Mouse (Mus musculus) heart, postnatal 25 days (tissue): ENCODE measurements around the gene Fam84b. TPM values are rescaled to one million over a fixed set of nuclear protein-coding genes. Genes with fewer than 3 reads are reported as not detected.
"Not testable (repeated sequence)": the region's sequence is repeated elsewhere in the genome, so short reads cannot be mapped to it uniquely, and the experiment has no call there.

Experiments used
- DNase-seq: peaks from one replicate; pipeline ENCODE4 v3.0.0; 2022; ENCODE audit warnings: low spot score
- intact Hi-C: fragments of 180-260 bp; cut with DNase I; formaldehyde crosslinking; loops from one replicate; pipeline ENCODE4 v1.15.1; 2025
- total RNA-seq, 2 experiments: library from RNA; stranded (reverse); gene quantifications; 2 replicates each; pipeline ENCODE4 v1.2.3; 2021

The Fam84b gene
- 10 to 100 TPM in 1 of 2 experiments, 1 to 10 TPM in 1; 8.6 to 10.5 TPM for total RNA-seq

DNA sequence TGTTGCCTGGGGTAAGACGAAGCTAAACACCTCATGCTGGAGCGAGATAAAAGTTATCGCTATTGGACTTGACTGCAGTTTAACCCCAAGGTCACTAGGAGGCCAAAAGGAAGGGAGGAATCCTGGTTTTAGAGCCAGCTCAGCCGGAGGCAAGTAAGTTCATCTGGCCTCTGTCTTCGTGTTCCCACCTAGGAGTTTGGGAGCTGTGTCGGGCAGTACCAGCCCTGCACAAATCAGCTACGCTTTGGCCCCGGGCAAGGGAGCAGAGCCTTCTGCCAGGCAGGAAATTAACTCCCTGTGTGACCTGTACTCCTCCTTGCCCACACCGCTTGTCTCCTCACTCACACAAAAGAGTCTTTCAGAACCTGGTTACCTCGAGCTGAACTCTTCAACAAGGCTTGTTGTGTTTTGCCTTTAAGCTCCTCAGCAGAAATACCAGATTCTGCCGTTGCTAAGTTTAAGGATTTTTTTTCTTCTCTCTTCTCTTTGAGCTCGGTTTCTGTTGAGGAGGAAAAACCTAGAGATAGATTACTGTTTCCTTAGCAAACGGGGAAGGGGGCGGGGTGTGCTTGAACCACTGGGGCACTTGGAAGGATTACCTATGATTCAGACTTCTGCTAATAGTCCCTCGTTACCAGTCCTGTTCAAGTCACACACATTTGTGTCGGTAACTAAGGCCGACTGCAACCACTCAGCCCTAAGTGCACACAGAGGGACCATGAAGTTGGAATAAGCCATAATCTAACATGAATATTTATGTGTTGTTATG lies at the start of gene Fam84b:
Gene Fam84b, minus strand, starts transcription at position 548 of the 769 bp plus-strand sequence.
- DNase-seq = peak; percentile 11
- intact Hi-C loops = no loop called here

DNA sequence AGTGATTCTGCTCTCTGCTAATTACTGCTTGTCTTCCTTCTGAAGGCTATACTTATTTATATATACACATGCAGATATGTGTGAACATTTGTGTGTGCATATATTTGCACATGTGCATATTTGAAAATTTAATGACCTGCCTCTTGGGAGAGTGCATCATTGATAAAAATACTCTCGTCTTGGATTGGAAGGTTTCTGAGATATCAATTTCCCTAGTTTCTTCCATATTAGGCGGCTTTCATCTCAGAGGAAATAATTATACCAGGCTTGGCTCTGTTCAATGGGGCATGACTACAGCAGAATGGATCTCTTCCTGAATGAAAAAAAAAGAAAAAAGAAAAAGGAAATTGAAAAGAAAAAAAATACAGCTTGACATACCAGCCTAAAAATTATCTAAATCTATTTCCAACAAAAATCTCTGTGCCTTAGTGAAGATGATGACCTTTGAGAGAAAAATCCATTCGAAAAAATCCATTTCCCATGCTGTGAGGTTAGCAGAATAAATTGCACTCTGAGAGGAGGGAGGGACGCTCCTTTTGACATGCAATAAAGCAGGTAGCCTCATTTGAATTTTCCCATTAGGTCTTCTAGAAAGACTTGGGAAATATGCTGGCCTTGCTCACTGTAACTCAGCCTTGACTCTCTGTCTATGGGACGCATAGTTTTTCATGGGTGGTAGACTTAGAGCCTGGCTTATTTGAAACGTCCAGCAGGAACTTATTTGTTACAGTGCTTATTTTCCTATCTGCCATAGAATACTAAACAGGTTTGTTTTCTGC lies 44.8 kb upstream of the Fam84b start:
- intact Hi-C loops = loop anchor here (5.0 kb wide), 1 partner anchor 66 kb away; no protein-coding TSS in a partner anchor
- no peak for DNase-seq

DNA sequence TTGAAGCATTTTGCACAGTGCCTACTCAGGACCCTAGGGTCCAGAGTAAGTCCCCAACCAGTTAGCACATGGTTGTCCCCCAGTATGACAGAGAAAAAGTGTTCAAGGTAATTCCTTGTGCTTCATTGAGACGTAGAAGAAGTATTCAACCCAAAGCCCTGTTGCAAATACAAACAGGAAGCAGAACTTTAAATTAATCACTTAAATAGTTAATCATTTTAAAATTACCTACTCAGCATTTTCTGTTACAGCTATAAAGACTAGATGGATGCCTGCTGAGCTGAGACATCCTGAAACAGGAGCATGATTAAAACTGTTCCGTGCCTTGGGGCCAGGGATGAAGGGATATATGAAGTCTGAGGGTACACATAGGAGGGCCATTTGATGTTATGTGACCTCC lies 42.5 kb upstream of the Fam84b start:
- no peak for DNase-seq
- intact Hi-C loops = loop anchor here (5.0 kb wide), 1 partner anchor 64 kb away; no protein-coding TSS in a partner anchor

DNA sequence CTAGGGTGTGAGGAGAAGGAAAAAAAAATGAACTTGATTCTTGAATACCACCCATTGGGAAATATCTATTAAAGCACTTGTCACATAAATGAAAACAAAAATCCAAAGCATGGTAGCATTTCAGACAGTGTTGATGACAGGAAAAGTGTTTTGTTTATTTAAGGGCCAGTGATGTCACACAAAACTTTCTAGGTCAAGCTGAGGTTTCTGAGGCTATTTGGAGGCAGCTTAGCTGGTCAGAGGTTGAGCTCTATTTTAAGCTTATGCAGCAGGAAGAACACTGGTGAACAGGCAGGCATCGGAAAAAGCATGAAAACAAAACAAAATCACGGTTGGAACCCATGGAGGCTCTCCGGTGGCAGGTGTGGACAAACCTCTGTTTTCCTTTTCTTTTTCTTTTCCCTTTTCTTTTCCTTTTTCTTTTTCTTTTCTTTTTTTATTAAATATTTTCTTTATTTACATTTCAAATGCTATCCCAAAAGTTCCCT lies 39.4 kb upstream of the Fam84b start:
- DNase-seq = no peak
- intact Hi-C loops = no loop called here

DNA sequence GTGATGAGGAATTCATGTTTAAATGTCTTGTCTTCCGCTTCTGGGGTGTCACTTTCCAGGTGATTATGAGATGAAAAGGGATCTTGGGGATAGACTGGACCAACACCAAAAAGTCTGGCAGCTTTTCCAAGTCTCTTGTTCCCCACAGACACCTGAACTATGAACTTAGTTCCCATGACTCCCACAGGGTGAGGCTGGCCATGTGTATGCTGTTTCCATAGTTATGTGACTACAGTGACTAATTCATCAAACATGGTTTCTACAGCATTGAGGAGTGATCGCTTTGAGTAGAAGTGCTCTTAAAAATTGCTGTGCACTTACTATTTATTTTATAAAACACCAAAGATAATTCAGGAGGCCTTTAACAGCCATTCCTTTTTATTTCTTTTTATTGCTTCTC lies 35.1 kb upstream of the Fam84b start:
- DNase-seq = no peak
- intact Hi-C loops = no loop called here

DNA sequence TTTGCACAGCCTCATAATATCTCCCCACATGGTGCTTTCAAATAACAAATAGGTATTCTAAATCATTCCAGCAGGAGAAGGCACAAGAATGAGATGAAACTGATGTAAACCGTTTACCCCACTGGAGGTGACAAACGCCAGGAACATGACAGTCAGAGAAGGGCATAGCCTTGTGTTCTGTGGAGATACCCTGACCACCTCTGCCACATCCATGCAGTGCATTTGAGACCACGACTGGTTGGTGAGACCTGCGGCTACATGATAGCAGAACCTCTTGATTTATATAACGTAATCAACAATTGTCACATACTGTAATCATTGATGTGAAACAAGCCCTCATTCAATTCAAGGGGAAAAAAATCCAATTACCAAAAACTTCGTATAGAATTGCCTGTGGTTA lies 22.1 kb upstream of the Fam84b start:
- no peak for DNase-seq
- intact Hi-C loops = no loop called here

DNA sequence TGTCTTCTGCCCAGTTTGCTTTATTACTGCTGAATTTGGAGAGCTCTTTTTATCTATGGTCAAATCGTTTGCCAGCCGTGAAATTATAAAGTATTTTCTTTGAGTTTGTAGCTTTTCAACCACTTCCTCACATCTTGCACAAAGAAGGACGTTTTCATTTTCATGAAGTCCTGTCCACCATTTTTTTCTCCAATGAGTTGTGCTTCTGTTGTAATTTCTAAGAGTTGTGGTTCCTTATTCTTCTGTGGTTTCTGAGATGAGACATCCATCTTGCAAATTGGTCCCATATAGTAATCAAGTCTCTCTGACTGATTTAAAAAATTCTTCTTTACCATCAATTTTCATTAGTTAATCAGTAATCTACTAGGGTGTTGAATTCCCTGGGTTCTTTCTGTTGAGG lies 8.8 kb upstream of the Fam84b start:
- DNase-seq = no peak
- intact Hi-C loops = no loop called here

DNA sequence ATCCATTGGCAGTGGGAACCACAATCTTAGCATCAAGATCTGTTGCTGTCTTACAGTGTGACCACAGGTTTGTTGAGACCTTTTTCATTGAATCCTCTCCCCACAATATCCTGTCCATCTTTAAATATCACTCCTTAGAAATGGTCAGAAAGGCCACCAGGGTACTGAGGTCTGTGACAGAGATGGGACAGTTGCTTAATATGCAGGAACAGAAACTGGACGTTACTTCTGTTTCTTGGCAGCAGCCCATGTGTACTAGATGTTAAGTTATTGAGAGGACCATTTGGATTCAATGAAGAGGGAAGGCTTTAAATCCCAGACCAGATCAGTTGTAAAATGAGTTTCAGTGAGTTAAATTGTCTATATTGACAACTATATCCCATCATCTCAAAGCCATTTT lies 1.5 kb upstream of the Fam84b start:
- intact Hi-C loops = no loop called here
- DNase-seq = no peak

DNA sequence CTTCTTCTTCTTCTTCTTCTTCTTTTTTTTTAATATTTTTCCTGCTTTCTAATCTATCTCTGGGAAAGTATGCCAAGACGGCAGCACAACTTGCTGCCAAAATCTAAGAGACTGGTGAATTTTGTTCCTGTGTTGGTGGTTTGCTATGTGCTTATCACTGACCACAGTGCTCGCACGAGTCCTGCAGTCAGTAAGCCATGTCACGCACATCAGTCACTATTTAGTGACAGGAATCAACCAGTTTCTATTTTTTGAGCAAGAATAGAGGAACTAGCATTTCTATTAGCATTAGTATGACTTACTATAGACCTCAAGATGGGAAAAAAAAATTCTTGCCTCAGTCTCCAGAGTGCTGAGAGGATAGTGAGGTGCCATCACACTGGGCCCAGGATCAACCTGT lies 573 bp upstream of the Fam84b start:
- no peak for DNase-seq
- intact Hi-C loops = no loop called here

DNA sequence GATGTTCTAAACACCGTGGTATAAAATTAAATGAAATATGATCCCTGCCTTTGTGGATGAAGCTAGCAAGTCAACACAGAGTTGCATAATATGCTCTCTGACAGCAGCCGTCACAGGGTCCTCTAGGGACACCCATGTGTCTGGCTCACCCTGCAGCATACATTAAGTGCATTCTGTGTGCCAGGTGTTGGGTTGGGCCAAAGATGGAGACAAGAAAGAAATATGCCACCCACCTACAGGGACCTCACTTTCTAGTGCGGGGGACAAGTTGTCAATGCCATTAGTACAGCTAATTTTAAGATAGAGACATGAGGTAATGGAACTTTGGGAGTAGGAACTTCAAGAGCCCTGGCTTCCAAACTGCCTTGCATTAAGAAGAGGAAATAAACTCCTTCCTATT lies 4.9 kb downstream of the Fam84b start:
- intact Hi-C loops = no loop called here
- DNase-seq = no peak

DNA sequence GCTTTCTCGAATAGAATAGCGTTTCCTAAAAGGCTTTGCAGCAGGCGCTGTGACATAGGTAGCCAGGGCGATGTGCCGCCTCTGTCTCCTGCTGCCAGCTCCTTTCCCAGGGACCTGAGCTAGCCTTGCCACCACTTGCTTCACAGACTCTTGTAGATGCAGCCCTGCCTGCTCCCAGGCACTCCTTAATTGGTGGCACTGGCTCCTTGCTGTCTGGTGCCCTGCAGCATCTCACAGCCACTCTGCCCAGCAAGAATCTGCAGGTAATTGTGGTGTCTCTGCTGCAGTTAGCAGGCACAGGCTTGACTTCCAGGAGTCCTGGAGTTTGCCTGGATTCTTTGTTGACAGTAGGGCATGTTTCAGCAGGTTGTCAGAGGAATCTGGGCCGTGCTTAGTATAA lies 7.3 kb downstream of the Fam84b start:
- no peak for DNase-seq
- intact Hi-C loops = no loop called here

DNA sequence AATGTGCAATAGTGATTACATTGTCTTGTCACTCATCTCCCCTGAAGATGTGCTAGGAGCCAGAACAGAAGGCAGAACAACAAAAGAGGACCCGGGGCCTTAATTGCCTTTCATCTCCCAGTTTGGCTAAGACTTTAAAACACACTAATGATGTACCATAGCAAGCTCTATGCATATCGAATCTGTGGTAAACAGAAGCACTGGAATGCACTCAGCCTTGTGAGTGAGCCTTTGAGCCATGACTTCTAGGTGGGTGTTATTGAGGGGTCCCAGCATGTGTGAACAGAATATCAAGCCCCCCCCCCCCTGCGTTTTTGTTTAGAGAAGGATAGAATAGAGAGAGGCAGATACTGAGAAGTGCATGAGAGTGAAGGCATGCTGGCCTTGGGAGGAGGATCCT lies 7.7 kb downstream of the Fam84b start:
- intact Hi-C loops = no loop called here
- DNase-seq = no peak

DNA sequence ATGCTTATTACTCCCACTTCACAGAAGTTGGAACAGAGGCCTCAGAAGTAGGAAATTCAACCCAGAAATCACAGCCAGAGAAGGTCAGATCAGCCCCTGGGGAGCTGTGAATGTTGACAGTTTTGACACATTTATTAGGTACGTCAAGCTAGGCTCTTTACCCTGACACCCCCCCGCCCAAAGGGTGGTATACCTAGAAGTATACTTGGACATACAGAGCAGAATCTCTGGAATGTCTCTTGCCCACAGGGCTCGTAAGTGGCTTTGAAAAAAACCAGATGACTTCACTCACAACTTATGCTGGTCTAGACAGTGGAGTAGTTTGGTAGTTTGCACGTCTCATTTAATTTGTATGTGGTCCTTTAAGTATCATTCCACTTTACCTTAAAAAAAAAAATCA lies 11.8 kb downstream of the Fam84b start:
- intact Hi-C loops = no loop called here
- no peak for DNase-seq

DNA sequence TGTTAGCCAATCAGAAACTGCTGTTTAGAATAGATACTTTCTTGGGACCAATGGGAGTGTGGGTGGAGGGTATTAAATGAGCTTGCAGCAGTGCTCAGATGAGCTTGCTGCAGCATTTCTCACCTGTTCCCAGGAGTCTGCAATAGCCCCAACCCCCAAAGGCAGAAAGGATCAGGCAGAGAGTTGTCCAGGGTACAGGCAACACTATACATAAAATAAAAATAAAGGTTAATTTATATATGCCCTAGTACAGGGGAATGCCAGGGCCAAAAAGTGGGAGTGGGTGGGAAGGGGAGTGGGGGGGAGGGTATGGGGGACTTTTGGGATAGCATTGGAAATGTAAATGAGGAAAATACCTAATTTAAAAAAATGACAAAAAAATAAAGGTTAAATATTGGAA lies 12.3 kb downstream of the Fam84b start:
- DNase-seq, intact Hi-C loops: not testable (repeated sequence)

DNA sequence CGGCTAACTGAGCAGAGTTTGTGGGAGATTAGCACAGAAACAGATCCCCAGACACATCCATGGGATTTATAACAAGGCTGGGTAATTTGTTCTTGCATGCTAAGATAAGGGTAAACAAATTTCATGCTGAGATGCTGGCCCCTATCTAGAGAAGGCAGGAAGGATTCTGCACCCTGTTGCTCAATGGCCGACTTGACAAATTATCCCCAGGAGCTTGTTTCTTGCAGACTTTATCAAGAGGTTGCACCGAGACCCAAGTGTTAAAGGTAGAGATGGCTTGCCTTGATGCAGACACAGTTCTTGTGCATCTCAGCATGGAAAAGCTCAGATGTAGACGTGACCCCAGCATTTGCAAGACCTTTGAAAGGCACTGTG lies 13.3 kb downstream of the Fam84b start:
- DNase-seq = no peak
- intact Hi-C loops = no loop called here

DNA sequence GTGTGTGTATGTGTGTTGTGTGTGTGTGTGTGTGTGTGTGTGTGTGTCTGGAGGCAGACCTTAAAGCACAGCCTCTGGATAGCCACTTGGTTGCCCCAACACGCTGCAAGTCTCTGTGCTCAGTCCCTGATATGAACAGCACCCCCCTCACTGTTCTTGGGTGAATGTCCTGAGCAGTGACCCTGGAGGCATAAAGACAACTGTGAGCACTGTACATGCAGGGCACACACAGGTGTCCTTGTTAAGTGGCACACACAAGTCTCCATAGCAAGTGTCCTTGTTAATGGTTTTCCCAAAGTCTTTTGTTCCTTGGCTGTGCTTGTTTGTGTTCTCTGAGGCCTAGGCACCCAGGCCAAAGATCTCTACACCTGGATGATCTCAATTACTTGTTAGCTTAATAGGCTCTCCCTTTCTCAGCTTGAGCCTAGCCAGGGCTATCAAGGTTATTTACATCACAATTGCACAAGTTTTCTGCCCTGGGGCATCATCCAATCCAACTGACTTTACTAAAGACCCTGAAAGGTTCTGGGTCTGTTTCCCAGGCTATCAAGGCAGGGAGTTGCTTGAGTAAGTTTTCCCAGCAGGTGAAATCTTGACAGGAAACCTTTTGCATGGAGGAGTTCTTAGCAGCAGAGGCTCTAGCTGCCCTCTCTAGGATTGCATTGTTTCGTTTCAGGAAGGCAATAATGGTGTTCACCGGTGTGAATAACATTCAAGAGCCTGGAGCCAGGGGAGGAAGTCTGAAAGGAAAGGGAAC lies 13.9 kb downstream of the Fam84b start:
- no peak for DNase-seq
- intact Hi-C loops = no loop called here

DNA sequence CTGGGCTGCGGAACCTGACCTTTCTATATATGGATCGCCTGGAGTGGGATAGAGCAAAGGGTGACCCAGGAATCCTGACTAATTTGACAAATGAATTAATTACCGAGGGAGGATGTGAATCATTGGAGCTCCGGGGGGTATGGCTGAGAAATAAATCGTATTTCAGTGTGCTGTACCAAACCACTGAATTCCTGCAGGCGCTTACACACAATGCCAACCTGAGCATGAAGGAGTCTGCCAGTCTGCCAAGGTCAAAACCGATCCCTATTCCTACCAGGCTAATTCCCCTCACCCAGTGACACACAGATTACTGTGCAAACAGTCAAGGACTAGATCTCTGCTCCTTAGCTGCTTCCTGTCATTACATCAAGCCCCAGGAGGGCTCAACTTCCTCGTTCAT lies 15.4 kb downstream of the Fam84b start:
- intact Hi-C loops = no loop called here
- DNase-seq = no peak

DNA sequence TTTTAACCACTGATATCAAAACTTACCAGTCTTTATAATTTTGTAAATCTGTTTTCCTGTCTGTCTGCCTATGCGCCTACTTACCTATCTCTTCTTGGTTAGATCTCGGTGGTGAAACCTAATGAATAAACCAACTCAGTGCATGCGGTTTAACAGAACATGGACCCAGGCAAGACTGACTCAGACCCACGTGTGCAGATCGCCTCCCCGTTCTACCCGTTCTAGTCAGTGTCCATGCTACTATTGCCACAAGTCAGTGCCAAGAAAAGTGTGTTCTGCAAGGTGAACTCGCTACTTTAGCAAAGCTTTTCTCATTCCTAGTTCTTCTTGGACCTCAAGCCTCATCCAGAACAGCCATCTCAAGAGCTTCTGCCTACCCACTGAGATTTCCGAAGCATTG lies 15.9 kb downstream of the Fam84b start:
- intact Hi-C loops = no loop called here
- no peak for DNase-seq

DNA sequence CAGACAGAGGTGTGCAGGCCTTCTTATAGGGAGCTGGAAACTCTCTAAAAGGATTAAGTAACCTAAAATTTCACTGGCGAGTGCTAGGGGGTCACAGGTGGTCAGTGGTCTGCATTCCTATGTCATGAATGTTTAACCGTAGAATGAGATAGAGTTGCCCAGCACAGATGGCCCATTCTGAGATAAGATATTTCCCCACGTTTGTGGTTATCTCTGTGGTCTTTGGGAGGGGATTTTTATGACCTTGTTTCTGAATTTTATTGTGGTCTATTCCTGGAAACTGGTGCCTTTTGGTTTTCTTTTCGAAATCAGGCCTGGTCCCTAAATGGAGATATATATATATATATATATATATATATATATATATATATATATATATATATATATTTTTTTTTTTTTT lies 17.3 kb downstream of the Fam84b start:
- intact Hi-C loops = no loop called here
- DNase-seq = no peak
